Mouse (Mus musculus): ENCODE results near the gene Smn1.
"Not testable (repeated sequence)": the region's sequence is repeated elsewhere in the genome, so short reads cannot be mapped to it uniquely, and the experiment has no call there.

Smn1 gene

GRCm38 (mm10) chr13:100124423-100125257 is at the start of gene Smn1:
TSS of gene Smn1 (plus strand) at chr13:100124852.
- peak; percentile 99 for DNase-seq

- DNase-seq = no peak
Measured at GRCm38 (mm10) chr13:100098808-100099207, 25.8 kb upstream of the Smn1 start.

GRCm38 (mm10) chr13:100103052-100103658 is 21.5 kb upstream of the Smn1 start:
- peak; percentile 36 for DNase-seq

DNA sequence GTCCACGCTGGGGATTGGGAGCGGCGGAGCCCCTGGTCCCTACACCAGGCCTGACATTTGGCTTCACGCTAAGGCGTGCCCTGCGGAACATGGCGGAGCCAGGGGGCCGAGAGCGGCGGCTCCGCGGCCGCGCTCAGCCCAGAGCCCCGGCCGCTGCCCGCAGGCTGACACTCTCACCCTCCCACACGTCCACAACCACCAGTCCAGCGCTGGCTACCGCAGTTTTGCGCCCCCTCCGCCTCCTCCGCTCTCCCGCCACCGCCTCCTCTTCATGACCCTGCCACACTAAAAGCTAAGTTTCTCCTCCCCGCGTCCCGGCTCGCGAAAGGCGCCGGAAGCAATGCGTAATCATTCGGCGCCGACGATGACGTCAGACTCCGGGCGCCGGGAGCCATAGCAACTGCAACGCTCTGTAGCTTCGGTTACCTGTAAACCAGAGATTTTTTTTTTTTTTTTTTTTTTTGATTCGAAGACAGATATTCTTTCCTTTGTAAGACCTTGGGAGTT is 20.9 kb upstream of the Smn1 start, which contains the start of gene Bdp1:
Gene Bdp1, minus strand, starts transcription at position 323 of the 507 bp plus-strand sequence.
- DNase-seq = peak; percentile 99

- DNase-seq = peak; percentile 98
Measured at GRCm38 (mm10) chr13:100107652-100108472, 16.8 kb upstream of the Smn1 start, which contains the start of gene Serf1. TSS of gene Serf1 (plus strand) at chr13:100108012.

- DNase-seq = peak; percentile 56
Measured at GRCm38 (mm10) chr13:100112218-100112972, 12.3 kb upstream of the Smn1 start.

GRCm38 (mm10) chr13:100123970-100124369 is 682 bp upstream of the Smn1 start:
- peak; percentile 77 for DNase-seq

GRCm38 (mm10) chr13:100125258-100125643 is 599 bp downstream of the Smn1 start:
- DNase-seq = peak; percentile 80

- peak; percentile 76 for DNase-seq
Measured at GRCm38 (mm10) chr13:100141646-100142314, 17.1 kb downstream of the Smn1 start.

DNA sequence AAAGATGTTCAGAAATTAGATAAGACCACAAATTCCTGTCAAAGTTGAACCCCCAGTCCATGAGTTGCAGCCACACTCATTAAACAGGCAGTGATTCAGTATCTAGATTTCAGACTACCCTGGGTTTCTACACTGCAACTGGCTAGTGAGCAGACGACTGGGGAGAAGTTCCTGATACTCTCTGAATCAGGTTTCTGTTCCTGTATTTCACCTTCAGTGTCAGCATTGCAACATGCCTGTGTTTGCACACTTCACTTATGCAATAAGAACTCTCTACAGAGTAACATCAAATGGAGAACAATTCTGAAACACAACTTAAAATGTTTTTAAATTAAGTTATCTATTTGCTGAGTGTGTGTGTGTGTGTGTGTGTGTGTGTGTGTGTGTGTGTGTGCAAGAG is 28.0 kb downstream of the Smn1 start:
- peak; percentile 89 for DNase-seq

DNA sequence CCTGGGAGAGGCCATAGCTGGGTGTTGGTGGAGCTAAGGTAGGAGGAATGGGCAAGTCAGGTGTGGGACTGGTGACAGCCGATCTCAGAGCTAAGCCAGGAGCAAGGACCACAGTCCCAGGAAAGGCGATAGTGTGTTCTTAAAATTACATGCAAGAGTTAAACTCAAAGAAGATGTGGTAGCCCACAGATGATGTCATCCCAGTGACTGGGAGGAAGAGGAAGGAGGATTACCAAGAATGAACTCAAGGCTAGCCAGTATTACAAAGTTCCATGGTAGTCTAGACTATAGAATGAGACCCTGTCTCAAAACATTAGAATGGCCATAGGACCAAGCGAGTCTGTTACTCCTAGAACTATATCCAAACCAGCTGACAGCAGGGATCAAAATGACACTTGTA is 32.0 kb downstream of the Smn1 start:
- DNase-seq = no peak

GRCm38 (mm10) chr13:100161171-100161870 is 36.7 kb downstream of the Smn1 start:
- not testable (repeated sequence) for DNase-seq

DNA sequence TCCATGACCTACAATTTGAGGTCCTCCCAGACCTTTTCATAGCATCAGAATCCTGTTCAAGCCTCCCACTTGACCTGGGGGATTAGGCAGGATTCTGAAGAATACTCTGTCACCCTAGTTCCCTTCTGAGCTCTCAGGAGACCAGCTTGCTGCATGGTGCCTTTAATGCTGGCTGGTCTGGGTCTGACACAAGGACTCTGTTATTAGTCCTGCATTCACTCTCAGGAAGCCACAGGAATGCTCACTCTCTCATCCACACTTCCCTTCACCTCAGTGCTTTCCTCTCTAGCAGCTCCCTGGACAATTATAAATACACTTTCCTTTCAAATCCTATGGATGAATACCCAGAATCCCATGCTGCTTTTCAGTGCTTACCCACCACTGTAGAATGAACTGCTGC is 37.8 kb downstream of the Smn1 start:
- DNase-seq = not testable (repeated sequence)

- DNase-seq = peak; percentile 31
Measured at GRCm38 (mm10) chr13:100166378-100166777, 41.7 kb downstream of the Smn1 start.

DNA sequence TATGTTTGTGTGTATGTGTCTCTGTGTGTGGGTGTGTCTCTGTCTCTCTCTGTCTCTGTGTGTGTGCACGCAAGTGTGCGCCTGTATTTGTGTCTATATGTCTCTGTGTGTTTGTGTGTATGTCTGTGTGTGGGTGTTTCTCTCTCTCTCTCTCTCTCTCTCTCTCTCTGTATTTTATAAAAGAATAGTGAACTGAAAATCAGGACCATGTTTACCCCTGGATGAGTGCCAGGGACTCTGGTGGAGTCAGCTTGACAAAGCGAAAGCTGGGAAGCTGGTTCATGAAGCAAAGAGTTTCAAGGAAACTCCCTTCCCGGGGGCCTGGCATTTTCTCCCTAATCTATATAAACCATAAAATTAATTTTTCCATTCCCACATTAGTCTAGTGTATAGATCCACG is 49.7 kb downstream of the Smn1 start:
- DNase-seq = not testable (repeated sequence)

GRCm38 (mm10) chr13:100183111-100183510 is 58.5 kb downstream of the Smn1 start:
- not testable (repeated sequence) for DNase-seq

Measured in heart, adult 11 months (tissue).